Mouse (Mus musculus) urinary bladder, postnatal 25 days (tissue): ENCODE results near the gene Cdhr2.

ENCODE experiments used
- DNase-seq: peaks from one replicate; pipeline ENCODE4 v3.0.0; 2022; ENCODE audit warnings: low spot score

Gene Cdhr2

GRCm38 (mm10) chr13:54701243-54701642 lies at the start of gene Cdhr2:
Gene Cdhr2 (plus strand): TSS chr13:54701461.
- no peak for DNase-seq

GRCm38 (mm10) chr13:54660877-54661276 lies 40.4 kb upstream of the Cdhr2 start:
- no peak for DNase-seq

GRCm38 (mm10) chr13:54661358-54661757 lies 39.9 kb upstream of the Cdhr2 start:
- DNase-seq = no peak

- DNase-seq = no peak
Measured at GRCm38 (mm10) chr13:54663999-54664398, 37.3 kb upstream of the Cdhr2 start.

GRCm38 (mm10) chr13:54664509-54664908 lies 36.8 kb upstream of the Cdhr2 start:
- DNase-seq = no peak

- DNase-seq = no peak
Measured at GRCm38 (mm10) chr13:54665062-54665461, 36.2 kb upstream of the Cdhr2 start.

GRCm38 (mm10) chr13:54670491-54670890 lies 30.8 kb upstream of the Cdhr2 start:
- no peak for DNase-seq

- DNase-seq = peak; percentile 31
Measured at GRCm38 (mm10) chr13:54675895-54676590, 25.2 kb upstream of the Cdhr2 start.

- no peak for DNase-seq
Measured at GRCm38 (mm10) chr13:54678263-54678662, 23.0 kb upstream of the Cdhr2 start.

- no peak for DNase-seq
Measured at GRCm38 (mm10) chr13:54680184-54680853, 20.9 kb upstream of the Cdhr2 start.

- no peak for DNase-seq
Measured at GRCm38 (mm10) chr13:54681291-54681690, 20.0 kb upstream of the Cdhr2 start.

- no peak for DNase-seq
Measured at GRCm38 (mm10) chr13:54683301-54683700, 18.0 kb upstream of the Cdhr2 start.

- DNase-seq = no peak
Measured at GRCm38 (mm10) chr13:54684140-54684896, 16.9 kb upstream of the Cdhr2 start.

GRCm38 (mm10) chr13:54685174-54685573 lies 16.1 kb upstream of the Cdhr2 start:
- DNase-seq = peak; percentile 50

- no peak for DNase-seq
Measured at GRCm38 (mm10) chr13:54686139-54687053, 14.9 kb upstream of the Cdhr2 start.

GRCm38 (mm10) chr13:54687096-54687495 lies 14.2 kb upstream of the Cdhr2 start:
- peak; percentile 57 for DNase-seq

- peak; percentile 96 for DNase-seq
Measured at GRCm38 (mm10) chr13:54687575-54688424, 13.5 kb upstream of the Cdhr2 start.

GRCm38 (mm10) chr13:54690151-54690740 lies 11.0 kb upstream of the Cdhr2 start:
- DNase-seq = no peak

- DNase-seq = no peak
Measured at GRCm38 (mm10) chr13:54691737-54692136, 9.5 kb upstream of the Cdhr2 start.
